Mouse (Mus musculus) C2C12 (cell line): ENCODE results near the gene 2610042L04Rik.
"Not testable (repeated sequence)": the region's sequence is repeated elsewhere in the genome, so short reads cannot be mapped to it uniquely, and the experiment has no call there.

ENCODE experiments used
- CTCF ChIP-seq: IDR thresholded peaks from one replicate; pipeline ENCODE4 v1.5.1; 2011; ENCODE audit not compliant: control insufficient read depth, insufficient read depth, insufficient read length
- MAX ChIP-seq: IDR thresholded peaks from one replicate; pipeline ENCODE4 v1.6.1; 2011; ENCODE audit warnings: mild to moderate bottlenecking, control low read depth
- MYOG ChIP-seq: IDR thresholded peaks from one replicate; pipeline ENCODE4 v1.6.1; 2011; ENCODE audit not compliant: control insufficient read depth, insufficient read length; ENCODE audit errors: extremely low read depth

GRCm38 (mm10) chr14:4403840-4404239 is 69.3 kb downstream of the 2610042L04Rik start:
- TF ChIP-seq CTCF, MAX, MYOG: not testable (repeated sequence)
